Mouse (Mus musculus) testis, postnatal 10 days (tissue): ENCODE data around the gene Ptprc.

Experiments
- DNase-seq: peaks from one replicate; pipeline ENCODE4 v3.0.0; 2021; ENCODE audit warnings: low spot score

Gene Ptprc

DNA sequence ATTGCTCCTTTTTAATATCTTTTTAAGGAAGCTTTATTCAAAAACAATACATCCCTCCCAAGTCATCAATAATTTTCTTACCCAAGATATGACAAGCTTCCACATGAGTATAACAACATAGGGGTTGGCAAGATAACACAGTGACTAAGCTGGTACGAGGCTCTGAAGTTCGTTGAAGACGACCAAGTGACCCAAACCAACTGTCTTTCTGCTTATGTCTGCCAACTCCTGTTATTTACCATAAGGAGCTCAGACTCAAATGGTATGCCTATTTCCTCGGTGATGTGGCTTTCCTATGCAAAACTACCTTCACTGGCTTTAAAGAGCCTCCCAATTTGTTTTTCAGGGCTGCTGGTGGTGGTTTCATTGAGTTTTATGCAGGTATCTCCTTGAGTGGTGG, at the start of gene Ptprc:
Ptprc (minus strand) TSS at position 215 of the 400 bp plus-strand sequence.
- no peak for DNase-seq

DNA sequence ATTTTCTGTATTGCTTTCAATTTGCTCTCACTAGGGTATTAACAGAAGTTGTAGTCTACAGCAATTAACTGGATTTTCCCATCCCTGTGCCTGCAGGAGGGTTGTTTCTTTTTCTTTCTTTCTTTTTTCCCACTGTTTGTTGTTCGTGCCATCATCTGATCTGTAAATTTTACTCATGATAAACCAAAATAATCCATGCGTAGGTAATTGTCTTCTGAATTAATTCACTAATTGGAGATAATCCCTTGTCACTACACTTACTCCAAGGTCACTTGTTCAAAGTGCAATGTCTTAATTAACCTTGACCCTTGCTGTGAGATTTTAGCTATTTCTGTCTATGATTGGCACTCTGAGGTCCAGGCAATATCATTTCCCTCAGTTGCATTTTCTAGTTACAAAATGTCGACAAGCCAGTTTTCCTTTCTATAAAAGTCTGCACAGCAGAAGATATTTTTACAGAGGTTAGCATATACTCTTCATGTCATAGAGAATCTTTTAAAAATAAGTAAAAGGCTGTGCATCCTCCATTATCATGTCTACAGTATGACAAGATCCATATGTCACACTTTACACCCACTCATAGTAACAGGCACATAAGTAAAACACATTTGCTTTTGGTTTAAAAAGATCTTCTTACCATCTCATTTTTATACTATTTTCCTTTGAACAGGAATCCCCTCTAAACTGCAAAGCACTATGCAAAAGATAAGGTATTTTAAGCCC, 39.4 kb upstream of the Ptprc start:
- DNase-seq: no peak

DNA sequence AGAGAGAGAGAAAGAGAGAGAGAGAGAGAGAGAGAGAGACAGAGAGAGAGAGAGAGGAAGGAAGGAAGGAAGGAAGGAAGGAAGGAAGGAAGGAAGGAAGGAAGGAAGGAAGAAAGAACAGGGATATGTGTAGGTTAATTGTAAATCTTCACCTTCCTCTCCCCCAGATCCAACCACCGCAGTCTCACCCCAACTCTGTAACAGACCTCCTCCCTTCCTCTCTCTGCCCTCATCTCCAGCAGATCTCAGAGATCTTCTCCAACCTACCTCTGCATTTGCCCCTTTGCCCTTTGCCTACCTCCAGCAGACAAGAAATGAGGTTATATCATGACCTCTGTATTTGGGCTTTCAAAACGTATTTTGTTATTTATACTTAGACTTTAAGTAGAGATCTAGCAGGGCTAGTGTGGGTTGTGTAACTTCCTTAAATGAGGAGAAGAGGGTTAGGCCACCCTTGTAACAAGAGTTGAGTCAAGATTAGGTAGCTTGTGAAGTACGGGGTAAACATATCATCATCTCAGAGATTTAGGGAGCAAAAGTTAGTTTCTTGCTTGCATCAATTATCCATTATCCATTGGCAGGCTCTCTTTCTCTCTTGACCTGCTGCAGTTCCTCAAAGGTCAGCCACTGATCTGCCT, 35.0 kb upstream of the Ptprc start:
- no peak for DNase-seq

DNA sequence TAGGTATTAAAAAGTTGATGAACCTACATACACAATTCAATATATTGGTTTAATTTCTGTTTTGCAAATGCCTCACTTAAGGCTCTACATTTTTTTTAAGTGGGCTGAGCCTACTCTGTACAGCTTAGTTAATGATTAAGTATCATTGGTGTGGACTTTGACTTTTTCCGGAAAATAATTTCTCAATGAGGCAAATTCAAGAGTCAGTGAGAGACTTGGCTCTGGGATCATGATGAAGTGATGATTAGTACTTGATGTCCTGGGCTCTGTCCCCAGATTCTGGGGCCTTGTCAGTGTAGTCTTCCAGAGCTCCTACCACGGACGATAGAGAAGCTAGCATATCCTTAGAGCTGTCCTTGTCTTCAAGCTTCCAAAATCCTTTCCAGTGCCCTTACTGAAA, 34.2 kb upstream of the Ptprc start:
- no peak for DNase-seq

DNA sequence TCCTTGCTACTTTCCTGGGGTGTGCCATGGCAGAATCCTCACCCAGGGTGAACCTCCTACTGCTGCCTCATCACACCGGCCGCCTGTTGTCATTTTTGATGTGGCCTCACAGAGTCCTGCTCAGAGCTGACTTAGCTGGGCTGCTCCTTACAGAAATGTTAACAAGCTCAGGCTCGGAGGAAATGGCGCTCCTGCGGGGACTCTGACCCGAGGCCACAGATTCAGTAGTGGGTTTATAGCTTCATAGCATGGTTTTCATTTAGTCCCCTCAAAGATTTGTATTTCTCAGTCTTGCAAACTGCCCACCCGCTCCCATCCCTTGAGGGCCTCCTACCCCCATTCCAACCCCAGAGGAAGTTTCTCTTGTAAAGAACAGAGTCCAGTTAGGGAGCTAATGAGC, 30.5 kb upstream of the Ptprc start:
- DNase-seq: no peak

DNA sequence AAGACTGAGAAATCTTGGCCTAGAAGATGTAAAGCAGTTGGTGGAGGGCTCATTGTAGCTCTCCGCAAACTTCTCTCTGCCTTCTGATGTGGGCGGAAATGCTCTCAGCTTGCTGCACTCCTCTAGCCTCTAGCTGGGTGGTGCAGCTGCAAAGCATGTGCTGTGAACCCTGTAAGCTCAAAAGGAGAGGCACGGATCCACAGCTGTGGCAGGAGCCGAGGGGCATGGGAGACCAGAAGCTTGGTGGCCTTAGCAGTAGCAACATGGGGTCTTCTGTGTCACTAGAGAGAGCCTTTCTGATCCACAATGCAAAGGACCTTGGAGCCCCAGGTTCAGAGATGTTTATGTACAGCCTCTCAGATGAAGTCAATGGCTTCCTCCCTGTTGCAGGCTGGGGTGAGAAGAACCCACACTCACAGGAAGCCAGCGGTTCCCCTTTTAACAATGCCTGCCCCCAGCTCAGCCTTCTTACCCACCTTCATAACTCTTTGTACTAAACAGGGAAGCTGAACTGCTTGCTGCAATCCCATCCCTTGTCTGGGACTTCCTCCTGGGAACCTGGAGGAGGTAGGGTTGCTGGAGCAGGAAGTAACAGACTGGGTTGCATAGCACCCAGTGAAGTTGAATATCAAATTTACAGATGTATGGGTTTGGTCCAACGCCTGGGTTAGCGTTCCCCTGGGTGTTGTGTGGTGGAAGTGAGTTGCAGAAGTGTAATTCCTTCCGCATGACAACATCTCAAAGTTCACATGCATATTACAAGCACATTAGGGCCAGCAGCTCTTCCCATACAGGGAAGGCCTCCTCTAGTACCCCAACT, 16.4 kb upstream of the Ptprc start:
- DNase-seq: no peak

DNA sequence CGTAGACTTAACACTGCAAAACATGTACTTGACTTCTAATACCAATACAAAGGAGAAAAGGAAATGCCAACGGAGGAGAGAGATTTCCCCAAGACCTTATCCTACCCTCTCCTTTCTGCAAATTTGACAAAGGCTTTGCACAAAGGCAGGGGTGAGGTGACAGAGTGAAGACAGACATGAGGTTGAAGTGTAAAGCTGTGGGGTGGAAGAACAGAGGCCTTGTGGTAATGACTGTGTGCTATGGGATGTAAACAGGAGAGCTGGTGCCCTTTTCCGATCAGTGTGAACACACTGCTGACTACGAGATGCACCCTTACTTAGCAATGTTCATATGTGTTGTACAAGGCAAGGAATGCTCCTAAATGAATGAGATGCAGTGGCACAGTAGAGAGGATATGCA, 12.6 kb upstream of the Ptprc start:
- DNase-seq: no peak

DNA sequence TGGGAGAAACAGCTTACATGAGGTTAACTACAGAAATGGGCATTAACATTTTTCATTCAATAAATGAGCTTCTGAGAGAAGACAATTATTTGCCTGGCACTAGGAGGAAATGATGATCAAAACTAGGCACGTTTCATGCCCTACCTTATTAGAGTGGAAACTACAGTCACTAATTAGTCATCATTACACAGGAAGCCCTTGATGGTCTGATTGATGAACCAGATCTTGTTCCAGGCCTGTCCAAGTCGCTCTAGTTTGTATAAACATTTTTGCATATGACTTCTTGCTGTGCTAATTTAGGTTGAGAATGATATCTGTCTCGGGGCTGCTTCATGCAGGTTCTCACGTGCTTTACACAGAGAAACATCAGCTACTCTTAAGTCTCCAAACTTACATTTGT, 10.4 kb upstream of the Ptprc start:
- DNase-seq: no peak

DNA sequence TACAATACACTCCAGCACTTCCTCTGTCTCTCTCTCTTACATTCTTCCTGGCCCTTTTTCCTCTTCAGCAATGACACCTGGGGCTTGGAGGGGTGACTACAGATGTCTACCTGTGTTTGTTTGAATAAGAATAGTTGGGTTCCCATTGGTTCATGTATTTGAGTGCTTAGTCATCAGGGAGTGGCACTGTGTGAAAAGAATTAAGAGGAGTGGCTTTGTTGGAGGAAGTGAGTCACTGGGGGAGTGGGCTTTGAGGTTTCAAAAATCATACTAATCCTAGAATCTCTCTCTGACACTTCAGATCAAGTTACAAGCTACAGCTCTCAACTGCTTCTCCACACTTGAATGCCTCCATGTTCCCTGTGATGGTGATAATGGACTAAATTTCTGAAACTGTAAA, 4.6 kb upstream of the Ptprc start:
- DNase-seq: no peak

DNA sequence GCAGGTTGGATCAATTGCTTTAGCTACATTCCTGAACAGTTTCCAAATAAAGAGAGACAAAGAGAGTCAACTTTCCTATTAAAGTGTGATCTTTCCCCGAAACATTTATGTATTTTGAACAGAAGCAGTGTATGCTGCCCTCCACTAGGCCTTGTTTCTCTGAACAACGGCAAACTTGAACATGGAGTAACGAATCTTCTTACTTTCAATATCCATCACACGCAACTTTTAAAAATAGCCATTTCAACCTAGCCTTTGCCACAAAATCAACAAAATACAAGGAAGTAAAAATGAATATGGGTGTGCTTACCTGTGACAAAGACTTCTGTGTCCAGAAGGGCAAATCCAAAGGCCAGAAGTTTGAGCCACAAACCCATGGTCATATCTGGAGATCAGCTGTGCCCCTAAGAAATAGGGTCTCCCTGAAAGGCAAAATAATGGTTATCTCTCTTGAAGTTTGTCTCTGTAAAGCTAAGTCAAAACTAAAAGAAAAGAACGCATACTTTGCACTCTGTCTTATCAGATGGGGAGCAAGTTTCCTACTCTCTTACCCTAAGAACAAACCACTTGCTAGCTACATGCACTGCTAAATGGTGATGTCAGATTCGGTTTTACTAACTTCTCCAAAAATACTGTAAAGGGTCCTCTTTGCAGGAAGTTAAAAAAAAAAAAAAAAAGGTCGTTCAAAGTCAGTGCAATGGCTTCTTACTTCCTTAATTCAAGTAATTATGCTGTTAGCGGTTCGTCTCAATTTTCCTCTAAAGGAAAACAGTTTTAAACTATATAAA, 609 bp downstream of the Ptprc start:
- no peak for DNase-seq

DNA sequence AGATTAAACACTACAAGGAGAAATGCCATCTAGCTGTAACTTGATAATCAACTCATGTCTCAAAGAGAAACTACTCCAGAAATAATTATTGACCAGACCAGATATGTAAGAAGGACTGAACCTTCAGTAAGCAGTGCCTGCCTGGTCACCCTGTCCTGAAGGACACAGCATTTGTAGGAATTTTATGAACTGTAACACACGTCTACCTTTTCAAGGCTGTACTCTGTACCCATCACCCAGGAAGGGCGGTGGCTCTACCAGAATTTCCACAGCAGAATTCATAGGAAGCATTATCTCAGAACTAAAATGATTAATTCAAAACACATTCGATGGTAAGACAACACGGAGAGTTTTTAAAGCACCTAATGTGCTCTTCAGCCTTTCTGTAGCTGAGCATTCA, 1.4 kb downstream of the Ptprc start:
- no peak for DNase-seq

DNA sequence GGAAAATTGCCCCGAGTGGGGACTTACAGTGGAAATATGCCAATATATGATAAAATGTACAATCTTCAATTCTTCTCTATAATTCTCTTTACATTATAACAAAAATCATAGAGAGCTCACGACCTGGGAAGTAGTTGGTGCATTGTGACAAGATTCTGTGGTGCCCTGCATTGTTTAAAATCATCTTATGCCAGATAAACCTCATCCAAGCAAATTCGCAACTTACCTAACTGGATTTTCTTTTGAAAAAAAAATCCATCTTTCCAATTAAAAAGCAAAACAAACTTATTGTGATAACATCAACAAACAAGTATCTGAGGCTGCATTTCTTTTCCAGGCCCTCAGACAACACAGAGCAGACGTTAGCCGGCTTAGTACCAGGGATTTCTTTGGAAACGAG, 1.8 kb downstream of the Ptprc start:
- no peak for DNase-seq

DNA sequence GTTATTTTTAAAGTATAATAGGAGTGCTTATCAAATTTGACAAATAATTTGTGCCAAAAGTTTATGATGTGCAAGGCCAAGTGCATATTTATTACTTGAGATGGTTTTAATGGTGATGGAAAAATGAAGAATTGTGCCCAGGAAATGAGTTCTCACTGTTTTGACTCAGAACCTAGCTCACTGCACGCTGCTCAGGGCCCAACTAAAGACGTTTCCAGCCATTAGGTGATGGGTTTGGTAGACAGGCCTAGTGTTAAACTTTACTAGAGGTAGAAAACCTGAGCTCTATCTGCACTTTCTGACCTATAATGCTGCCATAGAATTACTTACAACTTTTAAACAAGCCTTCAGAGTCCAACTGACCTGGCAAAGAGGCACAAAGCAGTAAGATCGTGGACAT, 3.0 kb downstream of the Ptprc start:
- DNase-seq: no peak

DNA sequence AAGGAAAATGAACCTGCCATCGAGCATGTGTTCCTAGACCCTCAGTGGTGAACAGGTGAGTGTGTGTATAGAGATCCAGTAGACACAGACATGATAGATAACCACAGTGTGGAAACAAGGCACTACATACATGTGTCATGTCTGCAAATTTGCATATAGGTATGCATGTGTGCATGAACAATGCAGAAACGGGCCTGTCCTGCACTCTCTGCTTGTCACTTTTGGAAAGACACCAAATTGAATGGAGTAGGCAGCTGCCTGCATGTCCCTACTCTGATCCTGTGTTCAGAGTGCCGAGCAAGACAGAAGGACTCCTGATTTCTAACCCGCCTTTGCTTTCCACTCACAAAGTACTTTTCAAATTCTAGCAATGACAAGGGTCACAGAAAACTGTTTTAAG, 3.4 kb downstream of the Ptprc start:
- no peak for DNase-seq

DNA sequence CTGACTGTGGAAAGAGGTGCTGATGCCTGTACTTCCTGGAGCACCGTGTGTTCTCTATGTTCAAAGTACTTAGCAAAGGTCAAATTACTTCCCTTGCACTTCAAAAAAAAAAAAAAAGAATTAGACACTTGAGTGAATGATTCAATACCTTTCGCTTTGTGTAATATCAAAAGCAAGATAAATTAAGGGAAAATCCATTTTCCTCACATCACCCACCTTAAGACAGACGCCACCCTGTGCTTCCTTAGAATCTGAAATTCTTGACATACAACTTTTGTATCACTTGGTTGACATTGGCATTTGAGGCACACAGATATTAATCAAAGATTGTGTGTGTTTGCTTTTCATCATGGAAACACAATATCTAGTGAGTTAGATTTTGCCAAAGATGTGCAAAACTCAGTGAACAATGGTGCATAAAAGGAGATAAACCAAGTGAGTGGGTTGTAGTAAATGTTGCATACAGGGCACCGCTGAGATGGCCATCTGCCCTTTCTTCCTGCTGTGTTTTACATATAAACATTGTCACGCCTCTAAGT, 9.2 kb downstream of the Ptprc start:
- DNase-seq: no peak

DNA sequence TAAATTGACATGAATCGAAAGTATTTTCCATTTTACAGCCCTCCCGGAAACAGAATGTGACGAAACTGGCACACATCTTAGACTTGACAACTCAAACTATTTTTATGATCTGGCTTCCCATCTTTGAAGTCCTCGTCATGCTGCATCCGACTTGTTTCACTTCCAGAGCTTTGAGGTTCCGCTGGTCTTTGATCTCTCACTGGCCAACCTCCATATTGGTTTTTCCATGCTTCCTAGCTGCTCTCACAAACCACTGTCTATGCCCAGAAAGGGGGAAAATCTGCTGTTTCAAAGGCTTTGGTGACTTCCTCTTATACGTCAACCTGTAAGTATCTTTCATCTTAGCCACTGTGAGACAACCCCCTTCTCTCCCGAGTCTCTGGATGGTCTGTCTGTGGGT, 12.9 kb downstream of the Ptprc start:
- DNase-seq: no peak

DNA sequence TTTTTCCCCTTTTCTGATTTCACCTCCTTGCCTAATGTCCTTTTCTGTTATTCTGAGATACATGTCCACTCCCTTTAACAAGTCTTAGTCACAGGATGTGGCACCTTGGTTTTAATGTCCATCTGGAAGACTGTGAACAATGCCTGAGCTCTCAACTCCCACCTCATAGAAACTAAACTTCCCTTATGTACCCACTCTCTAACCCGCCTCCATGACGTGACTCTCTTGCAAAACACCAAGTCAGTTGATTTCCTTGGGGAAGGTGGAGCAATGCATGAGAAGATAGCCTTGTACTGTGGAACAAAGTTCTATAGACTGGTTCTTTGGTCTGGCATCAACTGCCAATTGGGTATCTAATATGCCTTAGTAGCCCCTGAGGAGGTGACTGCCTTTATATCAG, 16.6 kb downstream of the Ptprc start:
- no peak for DNase-seq

DNA sequence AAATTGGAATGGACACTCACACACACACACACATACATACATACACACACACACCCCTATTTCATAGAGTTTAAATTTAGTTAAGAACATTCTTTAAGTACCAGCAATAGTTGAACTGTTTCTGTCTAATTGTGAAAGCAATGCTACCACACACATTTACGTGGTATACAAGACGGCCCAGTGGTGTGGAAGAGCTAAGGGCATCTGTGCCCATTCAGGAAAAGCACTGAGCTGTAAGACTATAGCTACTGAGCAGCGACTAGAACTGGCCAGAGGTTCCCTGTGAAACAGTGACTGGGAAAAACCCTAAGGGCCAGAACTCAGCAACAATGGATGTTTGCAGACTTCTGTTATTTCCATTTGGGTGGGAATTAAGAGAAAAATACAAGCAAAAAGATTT, 17.3 kb downstream of the Ptprc start:
- DNase-seq: no peak

DNA sequence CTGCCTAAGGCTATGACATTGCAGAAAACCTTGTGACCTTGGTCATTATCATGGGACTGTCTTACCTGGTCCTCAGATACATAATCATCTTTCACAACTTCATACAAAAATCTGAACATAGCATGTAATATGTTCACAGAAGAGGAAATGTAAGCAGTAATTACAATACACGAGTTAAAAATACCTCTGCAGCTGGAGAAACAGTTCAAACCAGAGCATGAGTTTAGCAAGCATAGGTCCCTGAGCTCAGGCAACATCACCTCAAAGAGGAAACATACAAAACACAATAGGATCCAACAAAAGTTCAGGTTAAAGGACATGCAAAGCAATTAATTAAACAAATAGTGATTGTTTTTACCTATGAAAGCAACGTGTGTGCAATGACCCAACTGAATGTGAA, 17.8 kb downstream of the Ptprc start:
- no peak for DNase-seq

DNA sequence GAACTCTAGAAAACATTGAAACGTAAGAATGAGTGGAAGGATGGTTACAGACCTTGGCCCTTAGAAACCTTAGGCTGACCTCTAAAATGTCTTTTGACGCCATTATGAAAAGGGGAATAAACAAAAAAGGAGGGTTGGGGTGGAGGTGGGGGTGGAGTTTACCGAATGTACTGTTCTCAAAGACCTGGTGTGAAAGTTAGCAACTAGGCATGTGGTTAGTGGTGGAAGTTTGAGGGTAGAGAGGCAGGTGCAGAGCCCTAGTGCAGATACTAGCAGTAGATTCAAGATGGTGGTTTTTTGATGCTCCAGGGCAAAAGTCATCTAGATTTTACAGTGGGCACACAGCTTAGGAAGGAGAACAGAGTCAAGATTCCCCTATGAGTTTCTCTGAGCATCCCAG, 18.5 kb downstream of the Ptprc start:
- DNase-seq: no peak

DNA sequence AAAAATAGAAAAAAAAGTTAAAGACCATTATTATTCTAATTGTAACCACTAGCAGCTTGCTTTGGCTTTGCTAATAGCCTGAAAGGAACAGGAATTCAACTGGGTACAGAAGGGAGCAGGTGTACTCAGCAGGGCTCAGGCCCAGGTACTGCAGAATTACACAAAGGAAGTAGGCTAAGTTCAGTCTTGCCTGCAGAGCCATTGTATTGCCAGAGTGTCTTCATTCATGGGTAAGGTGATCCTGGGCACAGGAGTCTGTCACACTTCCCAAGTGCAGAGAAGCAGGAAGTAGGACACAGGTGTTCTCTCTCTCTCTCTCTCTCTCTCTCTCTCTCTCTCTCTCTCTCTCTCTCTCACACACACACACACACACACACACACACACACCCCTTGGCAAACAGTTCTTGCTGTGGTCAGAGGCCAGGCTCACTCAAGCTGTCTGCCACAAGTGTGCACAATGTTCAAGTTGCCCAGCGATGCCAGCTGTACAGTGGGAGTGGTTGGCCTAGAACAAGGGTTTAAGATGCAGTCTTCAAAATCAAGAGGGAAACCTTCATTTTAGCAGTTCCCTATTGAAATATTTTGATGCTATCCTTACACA, 21.2 kb downstream of the Ptprc start:
- no peak for DNase-seq

DNA sequence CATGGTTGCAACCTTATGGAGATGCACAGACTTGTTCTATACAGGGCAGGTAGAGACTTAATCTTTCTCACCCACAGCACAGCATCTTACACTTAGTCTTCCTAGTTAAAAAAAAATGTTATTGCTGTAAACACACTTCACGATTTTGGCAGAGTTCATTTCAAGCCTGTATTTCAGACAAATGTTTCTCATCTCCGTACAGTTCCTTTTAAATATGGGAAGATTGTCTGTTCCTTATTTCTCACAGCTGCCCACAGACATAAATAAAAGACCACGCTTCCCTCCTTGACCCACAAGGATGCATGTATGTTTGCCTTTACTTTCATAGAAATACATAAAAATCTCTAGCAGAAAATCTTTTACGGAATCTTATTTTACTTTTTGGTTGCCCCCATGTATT, 22.4 kb downstream of the Ptprc start:
- no peak for DNase-seq
